Mouse (Mus musculus) G1E (cell line): ENCODE measurements at regions not wholly inside any gene's neighbourhood (a gene's known extent, or its start where the extent isn't known, plus 50 kb on each side); places are given as distances from the start of the nearest gene placed in this dataset.

Experiments
- CTCF ChIP-seq: IDR thresholded peaks from 2 replicates; pipeline ENCODE4 v1.5.1; 2012; ENCODE audit warnings: low read depth, low read length, inconsistent platforms, mixed read lengths
- GATA2 ChIP-seq: IDR thresholded peaks from 2 replicates; pipeline ENCODE4 v1.6.1; 2012; ENCODE audit warnings: low read depth, low read length, inconsistent platforms, borderline replicate concordance

GRCm38 (mm10) chr15:7522902-7523786 lies 124.9 kb upstream of the Egflam start:
- TF ChIP-seq CTCF: no peak
- TF ChIP-seq GATA2: no peak
